Mouse (Mus musculus) forebrain, embryonic 16.5 days (tissue): ENCODE measurements at regions not wholly inside any gene's neighbourhood (a gene's known extent, or its start where the extent isn't known, plus 50 kb on each side); places are given as distances from the start of the nearest gene placed in this dataset.

Experiments
- ATAC-seq: fragments of 200-750 bp; cut with Nextera tagmentation; 2 replicates; pipeline ENCODE4 v1.8.0; 2017; ENCODE audit warnings: mild to moderate bottlenecking, moderate library complexity
- H3K27ac ChIP-seq: fragments of 300-500 bp; sonication (generic); 2 replicates; pipeline ENCODE4 v1.5.1; 2014; ENCODE audit warnings: low read length, control low read depth
- H3K27me3 ChIP-seq: fragments of 300-500 bp; sonication (generic); replicated peaks from 2 replicates; pipeline ENCODE4 v1.6.1; 2014; ENCODE audit warnings: low read length; ENCODE audit not compliant: control insufficient read depth, insufficient read depth
- H3K36me3 ChIP-seq: fragments of 300-500 bp; sonication (generic); 2 replicates; pipeline ENCODE4 v1.6.1; 2014; ENCODE audit not compliant: control insufficient read depth, insufficient read depth
- H3K4me1 ChIP-seq: fragments of 300-500 bp; sonication (generic); replicated peaks from 2 replicates; pipeline ENCODE4 v1.6.1; 2014; ENCODE audit warnings: low read length; ENCODE audit not compliant: control insufficient read depth, insufficient read depth
- H3K4me2 ChIP-seq: fragments of 300-500 bp; sonication (generic); 2 replicates; pipeline ENCODE4 v1.6.1; 2014; ENCODE audit warnings: mild to moderate bottlenecking, low read length, control low read depth
- H3K4me3 ChIP-seq: fragments of 300-500 bp; sonication (generic); replicated peaks from 2 replicates; pipeline ENCODE4 v1.5.1; 2014; ENCODE audit warnings: mild to moderate bottlenecking, low read length, control low read depth
- H3K9ac ChIP-seq: fragments of 300-500 bp; sonication (generic); replicated peaks from 2 replicates; pipeline ENCODE4 v1.6.1; 2014; ENCODE audit warnings: low read depth, low read length, control low read depth
- H3K9me3 ChIP-seq: fragments of 300-500 bp; sonication (generic); 2 replicates; pipeline ENCODE4 v1.6.1; 2016; ENCODE audit warnings: low read length; ENCODE audit not compliant: control insufficient read depth
- WGBS: fragments of 180-500 bp; shearing (Covaris S2); extraction: QIAGEN DNeasy Blood & Tissue Kit; methylation state at CpG from one replicate; pipeline ENCODE4 v1.1.7; 2014; 5-methylcytosine and 5-hydroxymethylcytosine counted together

DNA sequence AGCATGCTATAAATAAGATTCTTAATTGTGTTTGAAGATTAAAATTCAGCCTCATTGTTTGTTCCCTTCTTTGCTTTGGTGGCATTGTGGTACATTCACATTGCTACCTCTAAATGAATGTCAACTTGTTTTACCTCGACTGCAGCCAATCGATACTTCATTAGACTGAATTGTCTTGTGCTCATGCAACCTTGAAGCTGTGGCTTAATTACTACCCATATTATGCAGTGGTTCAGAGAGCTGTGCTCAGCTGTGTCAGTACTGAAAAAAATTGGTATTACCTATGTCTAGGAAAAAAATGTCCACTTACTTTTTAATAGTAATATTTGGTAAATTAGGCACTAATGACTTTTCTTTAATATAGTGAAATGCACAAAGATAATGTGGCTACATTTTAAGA, 1523.6 kb upstream of the Gm8797 start:
- WGBS = 30% methylated on average over 2 of the region's 2 CpGs
- no peak for ATAC-seq
- no peak overlapping the region for H3K9ac ChIP-seq
- no peak overlapping the region for H3K4me3 ChIP-seq
- H3K9me3 ChIP-seq = no peaks in the 10 kb centered on the region
- no peak overlapping the region for H3K4me2 ChIP-seq
- H3K27ac ChIP-seq = no peak overlapping the region
- no peaks in the 10 kb centered on the region for H3K36me3 ChIP-seq
- no peaks in the 10 kb centered on the region for H3K27me3 ChIP-seq
- no peaks in the 10 kb centered on the region for H3K4me1 ChIP-seq

DNA sequence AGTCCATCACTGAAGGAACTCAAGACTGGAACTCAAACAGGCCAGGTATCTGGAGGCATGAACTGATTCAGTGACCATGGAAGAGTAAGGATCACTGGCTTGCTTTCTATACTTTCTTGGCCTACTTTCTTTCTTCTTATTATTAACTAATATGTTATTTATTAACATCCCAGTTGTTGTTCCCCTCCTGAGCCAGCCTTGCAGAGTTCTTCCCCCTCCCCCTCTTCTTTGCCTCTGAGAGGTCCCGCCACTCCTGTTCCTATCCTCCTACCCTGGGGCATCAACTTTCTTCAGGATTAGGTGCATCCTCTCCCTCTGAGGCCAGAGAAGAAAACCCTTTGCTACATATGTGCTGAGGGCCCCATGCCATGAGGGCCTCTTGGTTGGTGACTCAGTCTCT, 1479.2 kb upstream of the Gm8797 start:
- ATAC-seq = no peak
- 100% methylated on average over 1 of the region's 1 CpGs for WGBS
- Histone ChIP-seq H3K27ac (no peak overlapping the region), H3K36me3 (no peaks in the 10 kb centered on the region), H3K27me3 (no peaks in the 10 kb centered on the region), H3K9ac (no peak overlapping the region), H3K4me3 (no peak overlapping the region), H3K4me2 (no peak overlapping the region), H3K9me3 (no peaks in the 10 kb centered on the region), H3K4me1 (no peaks in the 10 kb centered on the region)

DNA sequence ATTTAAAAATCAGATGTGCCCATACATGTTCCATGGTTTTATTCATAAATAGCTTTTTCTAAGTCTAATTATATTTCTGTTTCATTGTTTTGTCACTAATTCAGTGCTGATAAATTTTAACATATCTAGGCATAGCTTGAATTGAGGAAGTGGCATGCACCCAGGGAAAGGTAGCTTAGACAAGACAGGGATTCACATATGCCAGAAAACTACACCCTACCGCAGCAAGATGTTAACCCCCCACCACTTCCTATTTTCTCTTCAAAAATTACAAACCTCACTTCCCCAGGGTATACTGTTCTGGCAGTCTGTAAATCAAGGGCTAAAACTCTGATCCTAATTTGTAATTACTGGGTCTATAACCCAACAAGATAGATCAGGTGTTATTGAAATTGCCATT, 1476.0 kb upstream of the Gm8797 start:
- no peak for ATAC-seq
- Histone ChIP-seq H3K36me3 (no peaks in the 10 kb centered on the region), H3K4me1 (no peaks in the 10 kb centered on the region), H3K27me3 (no peaks in the 10 kb centered on the region), H3K4me3 (no peak overlapping the region), H3K9me3 (no peaks in the 10 kb centered on the region), H3K4me2 (no peak overlapping the region), H3K9ac (no peak overlapping the region), H3K27ac (no peak overlapping the region)
- WGBS = 56% methylated on average over 1 of the region's 1 CpGs

DNA sequence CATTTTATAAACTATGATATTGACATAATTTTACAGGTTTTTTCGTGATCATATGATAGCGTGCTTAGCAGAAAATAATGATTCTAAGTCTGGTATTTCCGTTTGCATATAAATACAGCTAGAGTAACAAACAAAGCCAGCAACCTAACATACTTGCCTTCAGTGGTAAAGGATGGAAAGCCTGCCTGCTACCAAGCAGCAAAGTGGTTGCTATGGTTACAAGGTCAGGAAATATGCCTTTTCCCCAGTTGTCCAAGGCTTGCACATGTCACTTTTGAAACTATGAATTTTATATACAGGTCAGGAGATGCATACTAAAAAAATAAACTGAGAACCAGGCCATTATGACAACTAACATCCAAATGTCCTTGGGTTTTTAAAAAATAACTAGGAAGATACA, 1472.6 kb upstream of the Gm8797 start:
- H3K27me3 ChIP-seq = no peaks in the 10 kb centered on the region
- H3K4me1 ChIP-seq = no peaks in the 10 kb centered on the region
- H3K4me2 ChIP-seq = no peak overlapping the region
- 20% methylated on average over 3 of the region's 3 CpGs for WGBS
- H3K4me3 ChIP-seq = no peak overlapping the region
- no peak overlapping the region for H3K9ac ChIP-seq
- peak; percentile 70 for ATAC-seq
- H3K36me3 ChIP-seq = no peaks in the 10 kb centered on the region
- H3K27ac ChIP-seq = no peak overlapping the region
- no peaks in the 10 kb centered on the region for H3K9me3 ChIP-seq

DNA sequence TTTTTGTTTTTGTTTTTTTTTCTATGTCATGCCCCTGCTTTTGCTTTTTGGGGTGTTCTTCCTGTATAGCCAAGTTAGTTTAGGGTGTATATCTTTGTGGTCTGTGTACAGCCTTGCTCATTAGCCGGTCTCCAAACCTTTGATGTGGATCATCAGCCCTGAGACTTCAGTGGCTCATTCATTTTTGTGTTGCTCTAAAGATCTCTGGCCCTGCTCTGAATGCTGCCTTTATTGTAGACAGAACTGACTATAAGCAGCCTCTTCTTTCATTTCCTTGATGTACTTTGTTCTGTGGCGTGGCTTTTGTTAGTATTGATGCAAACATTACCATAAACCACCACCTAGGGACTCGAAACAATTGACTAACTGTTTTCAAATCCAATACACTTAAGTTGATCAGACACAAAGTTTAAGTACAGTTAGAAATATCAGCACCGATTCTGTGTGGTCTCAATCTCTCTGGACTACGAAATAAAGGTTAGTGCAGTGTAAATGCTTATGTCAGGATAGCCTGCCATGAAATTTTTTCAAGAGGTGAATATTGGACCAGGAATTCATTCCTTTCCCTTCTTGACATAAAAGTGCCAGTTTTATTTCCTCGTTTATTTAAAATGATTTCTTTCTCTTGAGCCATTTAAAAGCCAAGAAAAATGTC, 1470.1 kb upstream of the Gm8797 start:
- H3K36me3 ChIP-seq = no peaks in the 10 kb centered on the region
- 3% methylated on average over 6 of the region's 6 CpGs for WGBS
- no peaks in the 10 kb centered on the region for H3K4me1 ChIP-seq
- H3K27me3 ChIP-seq = no peaks in the 10 kb centered on the region
- H3K4me3 ChIP-seq = no peak overlapping the region
- no peaks in the 10 kb centered on the region for H3K9me3 ChIP-seq
- no peak for ATAC-seq
- no peak overlapping the region for H3K27ac ChIP-seq
- H3K9ac ChIP-seq = no peak overlapping the region
- H3K4me2 ChIP-seq = no peak overlapping the region

DNA sequence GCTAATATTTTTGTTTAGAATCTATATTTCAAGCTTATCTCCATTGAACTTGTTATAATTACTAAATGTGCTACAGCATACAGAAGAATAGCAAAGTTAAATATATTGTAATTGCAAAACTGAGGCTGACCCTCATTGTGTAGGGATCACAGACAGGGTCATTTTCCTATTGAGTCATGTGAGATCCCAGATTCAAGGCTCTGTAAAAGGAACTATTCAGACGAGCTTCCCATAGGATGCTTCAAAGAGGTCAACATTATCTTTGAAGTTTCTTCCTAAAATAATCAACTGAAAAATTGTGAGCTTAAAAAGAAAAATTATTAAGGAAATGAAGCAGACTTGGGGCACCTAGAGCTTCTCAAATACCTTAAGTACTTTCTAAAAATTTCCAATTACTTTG, 1469.5 kb upstream of the Gm8797 start:
- no peaks in the 10 kb centered on the region for H3K4me1 ChIP-seq
- H3K9ac ChIP-seq = no peak overlapping the region
- H3K9me3 ChIP-seq = no peaks in the 10 kb centered on the region
- no peak overlapping the region for H3K4me3 ChIP-seq
- no peaks in the 10 kb centered on the region for H3K27me3 ChIP-seq
- WGBS = 2% methylated on average over 1 of the region's 1 CpGs
- no peak overlapping the region for H3K27ac ChIP-seq
- no peak overlapping the region for H3K4me2 ChIP-seq
- ATAC-seq = no peak
- H3K36me3 ChIP-seq = no peaks in the 10 kb centered on the region

DNA sequence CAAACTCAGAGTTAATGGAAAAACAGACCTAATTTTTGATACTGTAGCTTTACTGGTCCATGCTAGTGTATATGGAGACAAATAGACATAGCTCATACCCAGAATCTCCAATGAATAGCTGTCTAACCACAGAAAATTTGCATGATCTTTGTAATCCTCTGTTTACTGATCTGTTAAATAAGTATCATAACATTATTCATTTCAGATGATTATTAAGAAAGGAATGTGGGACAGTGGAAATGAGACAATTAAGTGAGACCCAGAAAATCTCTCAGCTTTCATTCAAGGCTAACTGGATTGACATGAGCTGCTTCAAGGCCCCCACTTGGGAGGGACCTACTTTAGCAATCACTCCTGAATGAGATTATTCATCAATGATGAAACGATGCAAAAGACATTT, 1463.5 kb upstream of the Gm8797 start:
- no peaks in the 10 kb centered on the region for H3K4me1 ChIP-seq
- no peak for ATAC-seq
- no peak overlapping the region for H3K4me3 ChIP-seq
- no peaks in the 10 kb centered on the region for H3K9me3 ChIP-seq
- 89% methylated on average over 1 of the region's 1 CpGs for WGBS
- H3K36me3 ChIP-seq = no peaks in the 10 kb centered on the region
- H3K27ac ChIP-seq = no peak overlapping the region
- no peak overlapping the region for H3K4me2 ChIP-seq
- no peak overlapping the region for H3K9ac ChIP-seq
- H3K27me3 ChIP-seq = no peaks in the 10 kb centered on the region

DNA sequence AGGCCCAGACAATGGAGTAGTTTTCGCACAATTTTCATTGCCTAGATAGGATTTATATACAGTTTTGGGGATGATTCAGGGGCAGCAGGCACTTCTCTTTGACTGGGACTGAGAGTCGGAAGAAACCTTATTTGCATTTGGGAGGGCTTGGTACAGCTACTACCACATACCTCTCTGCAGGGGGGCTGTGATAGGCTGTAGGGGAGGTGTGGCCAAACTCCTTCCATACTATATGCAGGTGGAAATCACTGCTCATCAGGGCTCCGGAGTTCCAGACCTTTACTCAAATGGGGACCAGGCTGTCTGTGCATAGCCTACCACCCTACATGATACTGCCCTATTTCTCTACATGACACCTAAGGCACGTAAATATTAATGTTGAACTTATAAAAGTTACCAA, 1414.2 kb upstream of the Gm8797 start:
- no peak overlapping the region for H3K27ac ChIP-seq
- H3K9me3 ChIP-seq = no peaks in the 10 kb centered on the region
- WGBS = 77% methylated on average over 4 of the region's 4 CpGs
- no peaks in the 10 kb centered on the region for H3K4me1 ChIP-seq
- ATAC-seq = no peak
- no peak overlapping the region for H3K4me3 ChIP-seq
- no peak overlapping the region for H3K4me2 ChIP-seq
- no peak overlapping the region for H3K9ac ChIP-seq
- H3K36me3 ChIP-seq = no peaks in the 10 kb centered on the region
- no peaks in the 10 kb centered on the region for H3K27me3 ChIP-seq

DNA sequence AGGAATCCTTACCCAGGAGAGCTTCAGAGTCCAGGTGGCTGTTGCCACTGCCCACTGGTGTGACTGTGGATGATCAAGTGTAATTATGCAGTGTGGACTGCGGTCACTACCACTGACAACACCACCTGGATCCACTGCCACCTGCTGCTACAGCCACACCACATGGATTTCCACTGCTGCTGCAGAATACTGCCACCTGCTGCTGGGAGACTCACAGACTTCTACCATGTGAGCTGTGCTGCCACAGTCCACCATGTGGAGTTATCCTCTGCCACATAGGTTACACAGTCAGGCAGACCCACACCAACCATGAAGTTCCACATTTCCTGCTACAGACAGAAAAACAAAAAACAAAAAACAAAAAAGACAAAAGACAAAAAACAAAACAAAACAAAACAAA, 1411.5 kb upstream of the Gm8797 start:
- Histone ChIP-seq H3K36me3 (no peaks in the 10 kb centered on the region), H3K4me2 (no peak overlapping the region), H3K4me3 (no peak overlapping the region), H3K9ac (no peak overlapping the region), H3K27ac (no peak overlapping the region), H3K9me3 (no peaks in the 10 kb centered on the region), H3K27me3 (no peaks in the 10 kb centered on the region), H3K4me1 (no peaks in the 10 kb centered on the region)
- ATAC-seq = no peak
- 95% methylated on average over 1 of the region's 1 CpGs for WGBS
